Mouse (Mus musculus) brain, adult 10 weeks (tissue): Measurements from ENCODE around the gene Cst10. TPM values are rescaled to one million over a fixed set of nuclear protein-coding genes. Genes with fewer than 3 reads are reported as not detected.

Experiments used
- polyA plus RNA-seq: library from polyadenylated mRNA; stranded (reverse); fragments of 350-450 nt; fragmentation: Illumina TruSeq; extraction: RNeasy Lipid Tissue Mini Kit (QIAGEN cat#74804); gene quantifications from one replicate; pipeline ENCODE4 v1.2.3, GENCODE M21; 2015; ENCODE audit warnings: low read depth, low replicate concordance

Cst10 gene
- polyA plus RNA-seq: not detected

DNA sequence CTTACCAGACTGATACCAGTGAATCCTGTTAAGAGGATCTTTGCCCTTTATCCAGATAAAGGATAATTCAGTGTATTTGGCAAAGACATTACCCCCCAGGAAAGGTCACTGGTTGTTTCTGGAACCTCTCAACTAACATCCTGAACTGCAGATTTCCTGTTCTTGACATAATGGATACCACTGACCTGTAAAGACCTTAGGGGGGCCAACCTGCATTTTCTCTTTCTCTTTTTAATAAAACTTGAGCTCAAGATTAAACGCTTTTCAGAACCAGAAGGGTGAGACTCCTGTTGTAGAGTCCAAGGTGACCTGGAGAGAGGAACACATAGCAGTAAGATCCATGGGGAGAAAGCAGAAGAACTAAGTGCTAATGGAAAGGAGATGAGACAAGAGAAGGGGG is at the start of gene Cst10:
Gene Cst10 (plus strand): TSS at position 301 of the 400 bp plus-strand sequence.

